Comparison of ENCODE assay signal across 12 mouse cellular contexts in the genomic region with DNA sequence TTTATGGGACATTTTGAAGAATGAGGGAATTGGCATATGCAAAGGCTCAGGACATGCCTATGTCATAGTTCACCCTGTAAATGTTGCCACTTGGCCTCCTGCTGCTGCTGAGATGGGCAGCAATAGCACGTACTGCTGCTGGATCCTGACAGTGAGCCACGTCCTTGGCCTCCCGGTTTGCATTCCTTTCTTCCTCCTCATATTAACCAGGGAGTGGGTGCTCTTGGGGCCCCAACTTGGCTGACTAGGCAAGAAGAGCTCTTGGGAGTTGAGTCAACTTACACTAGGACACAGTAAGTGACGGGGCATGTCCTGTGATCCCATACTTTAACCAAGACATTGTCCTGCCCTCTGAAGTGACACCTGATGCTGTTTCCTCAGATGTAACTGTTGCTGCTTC. TPM values are rescaled to one million over a fixed set of nuclear protein-coding genes. Genes with fewer than 3 reads are reported as not detected.
A peak's percentile ranks its signal among the peaks of the same experiment; 100 is the strongest.
DNase-seq lines count a peak whose midpoint lies in the region; ATAC-seq and TF ChIP-seq lines count a peak whose summit lies in the region.
"Had no signal": no experiment of that assay in that cellular context is flagged by ENCODE, and none has a peak within 500 bp of the region (broad histone marks: within the 10 kb centered on the region; RNA-seq: fewer than 3 reads in every experiment).

No protein-coding gene starts in this region.

- 88% methylated on average over 4 of the region's 4 CpGs for WGBS in liver, embryonic 12.5 days (ENCODE audit: insufficient replicate concordance)
- WGBS in kidney, embryonic 14.5 days, result 53% methylated on average over 4 of the region's 4 CpGs

- DNase-seq in heart, adult 11 months, result peak; percentile 90
- no peak for DNase-seq in heart, postnatal 14 days
- peak; percentile 71 for DNase-seq in 3134 (ENCODE audit: extremely low read depth, insufficient read length, low spot score)
- no peak for DNase-seq in G1E (ENCODE audit: low spot score)
- no peak for DNase-seq in urinary bladder, postnatal 36 days (ENCODE audit: low spot score in 2 of 2)
- DNase-seq: cerebellum, adult 9-10 months; gastrocnemius, postnatal 36 days; kidney, adult 9 months; thymus, postnatal 36 days had no signal

- peaks cover 73% of the 10 kb centered on the region for H3K36me3 ChIP-seq in G1E (replicated peaks)
- peaks cover 70% of the 10 kb centered on the region for H3K36me3 ChIP-seq in liver, embryonic 12.5 days
- H3K36me3 ChIP-seq in kidney, embryonic 14.5 days (ENCODE audit: control insufficient read depth, insufficient read depth, low read length), result no peaks in the 10 kb centered on the region
- H3K36me3 ChIP-seq: neural tube, embryonic 12.5 days had no signal

- no peaks in the 10 kb centered on the region for H3K9me3 ChIP-seq in G1E (replicated peaks)
- H3K9me3 ChIP-seq in liver, embryonic 12.5 days (replicated peaks), result no peaks in the 10 kb centered on the region
- no peaks in the 10 kb centered on the region for H3K9me3 ChIP-seq in kidney, embryonic 14.5 days (ENCODE audit: control insufficient read depth, low read length)
- H3K9me3 ChIP-seq: neural tube, embryonic 12.5 days had no signal

- peak overlapping the region; percentile 71 for H3K4me2 ChIP-seq in liver, embryonic 12.5 days
- no peak overlapping the region for H3K4me2 ChIP-seq in kidney, embryonic 14.5 days (replicated peaks; ENCODE audit: low read depth, low read length)
- H3K4me2 ChIP-seq: neural tube, embryonic 12.5 days had no signal

- TF ChIP-seq CTCF in G1E (IDR thresholded peaks at IDR 0.05; ENCODE audit: low read depth, low read length), result no peak

- no peaks in the 10 kb centered on the region for H3K27me3 ChIP-seq in G1E (ENCODE audit: insufficient read depth, low read length)
- H3K27me3 ChIP-seq in liver, embryonic 12.5 days (replicated peaks), result no peaks in the 10 kb centered on the region
- no peaks in the 10 kb centered on the region for H3K27me3 ChIP-seq in kidney, embryonic 14.5 days (ENCODE audit: control insufficient read depth, insufficient read depth, low read length)
- H3K27me3 ChIP-seq: neural tube, embryonic 12.5 days had no signal

- intact Hi-C loops in heart, postnatal 14 days (cut with DNase I), result no loop called here

- H3K9ac ChIP-seq in liver, embryonic 12.5 days, result peak overlapping the region; percentile 55; the same call in 1 of the 2 replicates
- no peak overlapping the region for H3K9ac ChIP-seq in kidney, embryonic 14.5 days (ENCODE audit: low read depth, low read length)
- H3K9ac ChIP-seq: neural tube, embryonic 12.5 days had no signal

- H3K4me1 ChIP-seq in G1E (ENCODE audit: insufficient read depth, low read depth, low read length), result peaks cover 79% of the 10 kb centered on the region
- peaks cover 82% of the 10 kb centered on the region for H3K4me1 ChIP-seq in liver, embryonic 12.5 days
- H3K4me1 ChIP-seq in kidney, embryonic 14.5 days (ENCODE audit: control insufficient read depth, insufficient read depth, low read length), result peaks cover 13% of the 10 kb centered on the region
- H3K4me1 ChIP-seq: neural tube, embryonic 12.5 days had no signal

- H3K4me3 ChIP-seq in G1E (ENCODE audit: low read depth, low read length), result peak overlapping the region; percentile 3; the same call in 1 of the 2 replicates
- H3K4me3 ChIP-seq in liver, embryonic 12.5 days, result no peak overlapping the region
- no peak overlapping the region for H3K4me3 ChIP-seq in kidney, embryonic 14.5 days (ENCODE audit: low read length)
- H3K4me3 ChIP-seq: neural tube, embryonic 12.5 days had no signal

- no peak for ATAC-seq in G1E (ENCODE audit: extremely low read depth, insufficient number of reproducible peaks, low FRiP score, poor library complexity, severe bottlenecking)
- ATAC-seq in liver, embryonic 12.5 days, result no peak
- no peak for ATAC-seq in kidney, embryonic 14.5 days (ENCODE audit: low FRiP score, low TSS enrichment)

- peak overlapping the region; percentile 93 for H3K27ac ChIP-seq in liver, embryonic 12.5 days
- H3K27ac ChIP-seq in kidney, embryonic 14.5 days (ENCODE audit: low read depth, low read length), result no peak overlapping the region
- H3K27ac ChIP-seq: neural tube, embryonic 12.5 days had no signal

RNA-seq across cellular contexts. Expression of a gene that starts 12.5 kb away (rescaled TPM):
- 10 to 100 TPM; 41.2 to 41.7 TPM for total RNA-seq in heart, postnatal 14 days (2021)
- total RNA-seq in G1E (2014; fragmentation: Nextera tagmentation) (64.1 and 69.5 TPM in 2 replicates), G1E (2017) (21.8 and 26.0 TPM in 2 replicates)
- 10.7 and 13.1 TPM in 2 replicates for polyA plus RNA-seq in G1E (2012)
- 33.7 and 34.2 TPM in 2 replicates for polyA plus RNA-seq in liver, embryonic 12.5 days (2016; fragmentation: Nextera tagmentation; extraction: Ambion mirVana)
- polyA plus RNA-seq in kidney, embryonic 14.5 days (2014; fragmentation: Nextera tagmentation; extraction: Ambion mirVana), result 3.2 and 4.5 TPM in 2 replicates

Comparison
In these comparisons a context has a peak if more than half of its experiments do, and no peak if none do; other contexts are left out.
1. DNase-seq: peak in heart, adult 11 months (single experiment) and 3134 (single experiment); none in heart, postnatal 14 days (0 of 2), G1E (single experiment) and urinary bladder, postnatal 36 days (0 of 2).